Mouse (Mus musculus): ENCODE measurements around the gene Mia3.
"Not testable (repeated sequence)": the region's sequence is repeated elsewhere in the genome, so short reads cannot be mapped to it uniquely, and the experiment has no call there.

- not testable (repeated sequence) for TF ChIP-seq CTCF, POLR2A (IDR thresholded peaks at IDR 0.05; ENCODE audit: extremely low read depth, insufficient read depth, low read length)
These were observed 26.5 kb downstream of the Mia3 start for GRCm38 (mm10) chr1:183342902-183343301.
